Mouse (Mus musculus) MEL (cell line): ENCODE results near the gene Ccdc187.

Source experiments
- BHLHE40 ChIP-seq: IDR thresholded peaks from 2 replicates; pipeline ENCODE4 v1.6.1; 2012; ENCODE audit warnings: low read depth, mild to moderate bottlenecking, inconsistent platforms, low read length, improper control_type of control experiment, borderline replicate concordance
- CTCF ChIP-seq, 3 experiments: IDR thresholded peaks in 2 of 3; conservative IDR thresholded peaks in 1 of 3; 2 replicates each; pipeline ENCODE4 v1.5.1; 2011 to 2012; ENCODE audit warnings: low read length in 3 of 3, low read depth in 2 of 3, mild to moderate bottlenecking in 2 of 3, improper control_type of control experiment in 1 of 3, inconsistent platforms in 1 of 3, mixed read lengths in 1 of 3, moderate library complexity in 1 of 3; ENCODE audit not compliant: control insufficient read depth in 1 of 3, insufficient read depth in 1 of 3, poor library complexity in 1 of 3, severe bottlenecking in 1 of 3
- EP300 ChIP-seq, 2 experiments: IDR thresholded peaks; 2 replicates each; pipeline ENCODE4 v1.6.1; 2011; ENCODE audit warnings: improper control_type of control experiment in 2 of 2, low read length in 2 of 2, low read depth in 1 of 2, mild to moderate bottlenecking in 1 of 2
- GATA1 ChIP-seq: IDR thresholded peaks from 2 replicates; pipeline ENCODE4 v1.6.1; 2011; ENCODE audit warnings: low read depth, low read length, improper control_type of control experiment
- MYC ChIP-seq: IDR thresholded peaks from 2 replicates; pipeline ENCODE4 v1.6.1; 2011; ENCODE audit warnings: low read depth, mild to moderate bottlenecking, low read length, improper control_type of control experiment, moderate library complexity
- POLR2A ChIP-seq, 2 experiments: IDR thresholded peaks; 2 replicates each; pipeline ENCODE4 v1.6.1; 2011 to 2012; ENCODE audit warnings: low read length in 2 of 2, mild to moderate bottlenecking in 2 of 2, control low read depth in 1 of 2, improper control_type of control experiment in 1 of 2, low read depth in 1 of 2, moderate library complexity in 1 of 2; ENCODE audit not compliant: control insufficient read depth in 1 of 2, insufficient read depth in 1 of 2, poor library complexity in 1 of 2
- POLR2AphosphoS5 ChIP-seq: IDR thresholded peaks from 2 replicates; pipeline ENCODE4 v1.6.1; 2012; ENCODE audit warnings: low read depth, borderline replicate concordance, mild to moderate bottlenecking, inconsistent platforms, low read length, moderate library complexity, mixed read lengths
- UBTF ChIP-seq: IDR thresholded peaks from 2 replicates; pipeline ENCODE4 v1.6.1; 2012; ENCODE audit warnings: low read depth, mild to moderate bottlenecking, inconsistent platforms, low read length, improper control_type of control experiment, moderate library complexity, borderline replicate concordance; ENCODE audit not compliant: insufficient read depth
- ZNF384 ChIP-seq: IDR thresholded peaks from 2 replicates; pipeline ENCODE4 v1.6.1; 2012; ENCODE audit warnings: low read depth, mild to moderate bottlenecking, inconsistent platforms, low read length, improper control_type of control experiment

GRCm38 (mm10) chr2:26311936-26312335 is 17.6 kb upstream of the Ccdc187 start:
- TF ChIP-seq CTCF (IDR thresholded peaks at IDR 0.05 in 2 of 3, conservative IDR thresholded peaks at IDR 0.05 in 1 of 3; ENCODE audit: control insufficient read depth in 1 of 3, insufficient read depth in 1 of 3, low read depth in 2 of 3, low read length in 3 of 3, poor library complexity in 1 of 3, severe bottlenecking in 1 of 3) (no peak), POLR2A (IDR thresholded peaks at IDR 0.05; ENCODE audit: control insufficient read depth in 1 of 2, insufficient read depth in 1 of 2, low read depth in 1 of 2, low read length in 2 of 2, poor library complexity in 1 of 2) (no peak), GATA1 (no peak), BHLHE40 (no peak), POLR2AphosphoS5 (no peak), ZNF384 (no peak), UBTF (no peak), EP300 (IDR thresholded peaks at IDR 0.05; ENCODE audit: low read depth in 1 of 2, low read length in 2 of 2) (no peak), MYC (no peak)
